Mouse (Mus musculus): ENCODE measurements around the gene Gemin4. TPM values are rescaled to one million over a fixed set of nuclear protein-coding genes. Genes with fewer than 3 reads are reported as not detected.
"Not testable (repeated sequence)": the region's sequence is repeated elsewhere in the genome, so short reads cannot be mapped to it uniquely, and the experiment has no call there.

Gene Gemin4
- polyA plus RNA-seq, 1 experiment from 2014 or later = 43.8 TPM

- Histone ChIP-seq H3K27me3 (ENCODE audit: control insufficient read depth, insufficient read depth, low read length) (no peaks in the 10 kb centered on the region), H3K9me3 (ENCODE audit: control insufficient read depth, low read length) (no peaks in the 10 kb centered on the region), H3K27ac (ENCODE audit: low read depth, low read length) (no peak overlapping the region), H3K4me1 (ENCODE audit: control insufficient read depth, insufficient read depth, low read length) (no peaks in the 10 kb centered on the region), H3K4me3 (ENCODE audit: low read length) (no peak overlapping the region), H3K36me3 (ENCODE audit: control insufficient read depth, insufficient read depth, low read length) (peaks cover 65% of the 10 kb centered on the region), H3K4me2 (replicated peaks; ENCODE audit: low read depth, low read length) (no peak overlapping the region), H3K9ac (ENCODE audit: low read depth, low read length) (no peak overlapping the region)
- no peak for ATAC-seq (ENCODE audit: low FRiP score, low TSS enrichment)
- 98% methylated on average over 3 of the region's 3 CpGs for WGBS
Observed at GRCm38 (mm10) chr11:76236136-76236535, 18.7 kb upstream of the Gemin4 start.

- peaks cover 40% of the 10 kb centered on the region for H3K36me3 ChIP-seq (ENCODE audit: control insufficient read depth, insufficient read depth, low read length)
- no peak for ATAC-seq (ENCODE audit: low FRiP score, low TSS enrichment)
Observed at GRCm38 (mm10) chr11:76225051-76225450, 7.6 kb upstream of the Gemin4 start.

GRCm38 (mm10) chr11:76224631-76225030, 7.2 kb upstream of the Gemin4 start:
- ATAC-seq (ENCODE audit: low FRiP score, low TSS enrichment) = no peak
- Histone ChIP-seq H3K4me2 (replicated peaks; ENCODE audit: low read depth, low read length) (no peak overlapping the region), H3K4me1 (ENCODE audit: control insufficient read depth, insufficient read depth, low read length) (no peaks in the 10 kb centered on the region), H3K4me3 (ENCODE audit: low read length) (no peak overlapping the region), H3K27me3 (ENCODE audit: control insufficient read depth, insufficient read depth, low read length) (no peaks in the 10 kb centered on the region), H3K9ac (ENCODE audit: low read depth, low read length) (no peak overlapping the region), H3K36me3 (ENCODE audit: control insufficient read depth, insufficient read depth, low read length) (peaks cover 40% of the 10 kb centered on the region), H3K27ac (ENCODE audit: low read depth, low read length) (no peak overlapping the region), H3K9me3 (ENCODE audit: control insufficient read depth, low read length) (no peaks in the 10 kb centered on the region)
- WGBS = 96% methylated on average over 5 of the region's 5 CpGs

More at GRCm38 (mm10) chr11:76225051-76225450, 7.6 kb upstream of the Gemin4 start:
- no peak overlapping the region for H3K9ac ChIP-seq (ENCODE audit: low read depth, low read length)
- no peaks in the 10 kb centered on the region for H3K9me3 ChIP-seq (ENCODE audit: control insufficient read depth, low read length)
- no peak overlapping the region for H3K27ac ChIP-seq (ENCODE audit: low read depth, low read length)
- no peak overlapping the region for H3K4me3 ChIP-seq (ENCODE audit: low read length)
- H3K27me3 ChIP-seq (ENCODE audit: control insufficient read depth, insufficient read depth, low read length) = no peaks in the 10 kb centered on the region
- H3K4me1 ChIP-seq (ENCODE audit: control insufficient read depth, insufficient read depth, low read length) = no peaks in the 10 kb centered on the region
- H3K4me2 ChIP-seq (replicated peaks; ENCODE audit: low read depth, low read length) = no peak overlapping the region

- Histone ChIP-seq H3K27ac (ENCODE audit: low read depth, low read length) (peak overlapping the region; percentile 88), H3K9ac (ENCODE audit: low read depth, low read length) (peak overlapping the region; percentile 95), H3K4me3 (ENCODE audit: low read length) (peak overlapping the region; percentile 87), H3K9me3 (ENCODE audit: control insufficient read depth, low read length) (no peaks in the 10 kb centered on the region), H3K36me3 (ENCODE audit: control insufficient read depth, insufficient read depth, low read length) (peaks cover 35% of the 10 kb centered on the region), H3K27me3 (ENCODE audit: control insufficient read depth, insufficient read depth, low read length) (no peaks in the 10 kb centered on the region), H3K4me1 (ENCODE audit: control insufficient read depth, insufficient read depth, low read length) (peaks cover 6% of the 10 kb centered on the region; the same call in 1 of the 2 replicates), H3K4me2 (replicated peaks; ENCODE audit: low read depth, low read length) (peak overlapping the region; percentile 52)
- ATAC-seq (ENCODE audit: low FRiP score, low TSS enrichment) = peak; percentile 17; the same call in 1 of the 2 replicates
- WGBS = 3% methylated on average over 33 of the region's 33 CpGs
Observed at GRCm38 (mm10) chr11:76216681-76217389, 629 bp downstream of the Gemin4 start.

GRCm38 (mm10) chr11:76216049-76216540, 1.4 kb downstream of the Gemin4 start:
- ATAC-seq (ENCODE audit: low FRiP score, low TSS enrichment) = no peak
- peaks cover 6% of the 10 kb centered on the region; the same call in 1 of the 2 replicates for H3K4me1 ChIP-seq (ENCODE audit: control insufficient read depth, insufficient read depth, low read length)
- peak overlapping the region; percentile 52 for H3K4me2 ChIP-seq (replicated peaks; ENCODE audit: low read depth, low read length)
- H3K9me3 ChIP-seq (ENCODE audit: control insufficient read depth, low read length) = no peaks in the 10 kb centered on the region
- no peaks in the 10 kb centered on the region for H3K27me3 ChIP-seq (ENCODE audit: control insufficient read depth, insufficient read depth, low read length)
- no peak overlapping the region for H3K27ac ChIP-seq (ENCODE audit: low read depth, low read length)
- WGBS = 92% methylated on average over 5 of the region's 5 CpGs
- peak overlapping the region; percentile 95 for H3K9ac ChIP-seq (ENCODE audit: low read depth, low read length)
- H3K36me3 ChIP-seq (ENCODE audit: control insufficient read depth, insufficient read depth, low read length) = peaks cover 31% of the 10 kb centered on the region
- H3K4me3 ChIP-seq (ENCODE audit: low read length) = peak overlapping the region; percentile 87; the same call in 1 of the 2 replicates

- H3K9ac ChIP-seq (ENCODE audit: low read depth, low read length) = no peak overlapping the region
- H3K4me1 ChIP-seq (ENCODE audit: control insufficient read depth, insufficient read depth, low read length) = peaks cover 6% of the 10 kb centered on the region; the same call in 1 of the 2 replicates
- no peak overlapping the region for H3K27ac ChIP-seq (ENCODE audit: low read depth, low read length)
- no peak overlapping the region for H3K4me2 ChIP-seq (replicated peaks; ENCODE audit: low read depth, low read length)
- ATAC-seq (ENCODE audit: low FRiP score, low TSS enrichment) = no peak
- H3K4me3 ChIP-seq (ENCODE audit: low read length) = no peak overlapping the region
- 93% methylated on average over 2 of the region's 2 CpGs for WGBS
- no peaks in the 10 kb centered on the region for H3K27me3 ChIP-seq (ENCODE audit: control insufficient read depth, insufficient read depth, low read length)
- H3K9me3 ChIP-seq (ENCODE audit: control insufficient read depth, low read length) = no peaks in the 10 kb centered on the region
- H3K36me3 ChIP-seq (ENCODE audit: control insufficient read depth, insufficient read depth, low read length) = peaks cover 25% of the 10 kb centered on the region
Observed at GRCm38 (mm10) chr11:76215011-76215410, 2.5 kb downstream of the Gemin4 start.

GRCm38 (mm10) chr11:76213841-76214240, 3.6 kb downstream of the Gemin4 start:
- Histone ChIP-seq H3K27ac (ENCODE audit: low read depth, low read length) (no peak overlapping the region), H3K4me3 (ENCODE audit: low read length) (no peak overlapping the region), H3K9ac (ENCODE audit: low read depth, low read length) (no peak overlapping the region), H3K9me3 (ENCODE audit: control insufficient read depth, low read length) (no peaks in the 10 kb centered on the region), H3K36me3 (ENCODE audit: control insufficient read depth, insufficient read depth, low read length) (peaks cover 32% of the 10 kb centered on the region), H3K4me2 (replicated peaks; ENCODE audit: low read depth, low read length) (no peak overlapping the region), H3K4me1 (ENCODE audit: control insufficient read depth, insufficient read depth, low read length) (peaks cover 6% of the 10 kb centered on the region; the same call in 1 of the 2 replicates), H3K27me3 (ENCODE audit: control insufficient read depth, insufficient read depth, low read length) (no peaks in the 10 kb centered on the region)
- no peak for ATAC-seq (ENCODE audit: low FRiP score, low TSS enrichment)
- WGBS = 83% methylated on average over 5 of the region's 5 CpGs

GRCm38 (mm10) chr11:76211595-76211994, 5.9 kb downstream of the Gemin4 start:
- H3K9me3 ChIP-seq (ENCODE audit: control insufficient read depth, low read length); ATAC-seq (ENCODE audit: low FRiP score, low TSS enrichment); H3K27me3 ChIP-seq (ENCODE audit: control insufficient read depth, insufficient read depth, low read length); H3K27ac ChIP-seq (ENCODE audit: low read depth, low read length); H3K4me1 ChIP-seq (ENCODE audit: control insufficient read depth, insufficient read depth, low read length); H3K4me3 ChIP-seq (ENCODE audit: low read length); H3K4me2 ChIP-seq (replicated peaks; ENCODE audit: low read depth, low read length); H3K9ac ChIP-seq (ENCODE audit: low read depth, low read length): not testable (repeated sequence)
- WGBS = 89% methylated on average over 3 of the region's 6 CpGs
- peaks cover 51% of the 10 kb centered on the region for H3K36me3 ChIP-seq (ENCODE audit: control insufficient read depth, insufficient read depth, low read length)

- H3K4me2 ChIP-seq (replicated peaks; ENCODE audit: low read depth, low read length) = no peak overlapping the region
- 87% methylated on average over 13 of the region's 13 CpGs for WGBS
- ATAC-seq (ENCODE audit: low FRiP score, low TSS enrichment) = no peak
- H3K27me3 ChIP-seq (ENCODE audit: control insufficient read depth, insufficient read depth, low read length) = no peaks in the 10 kb centered on the region
- no peaks in the 10 kb centered on the region for H3K4me1 ChIP-seq (ENCODE audit: control insufficient read depth, insufficient read depth, low read length)
- peaks cover 57% of the 10 kb centered on the region for H3K36me3 ChIP-seq (ENCODE audit: control insufficient read depth, insufficient read depth, low read length)
- H3K9ac ChIP-seq (ENCODE audit: low read depth, low read length) = no peak overlapping the region
- H3K4me3 ChIP-seq (ENCODE audit: low read length) = no peak overlapping the region
- H3K27ac ChIP-seq (ENCODE audit: low read depth, low read length) = no peak overlapping the region
- no peaks in the 10 kb centered on the region for H3K9me3 ChIP-seq (ENCODE audit: control insufficient read depth, low read length)
Observed at GRCm38 (mm10) chr11:76210228-76210985, 7.1 kb downstream of the Gemin4 start.
